Mouse (Mus musculus) colon, adult 2 months (tissue): ENCODE measurements around the gene Ssc5d. TPM values are rescaled to one million over a fixed set of nuclear protein-coding genes. Genes with fewer than 3 reads are reported as not detected.

ENCODE experiments used
- polyA plus RNA-seq: library from polyadenylated mRNA; depleted of rRNA; stranded (reverse); fragments of >200 nt; gene quantifications from 2 replicates; pipeline ENCODE4 v1.2.3, GENCODE M21; 2012; rRNA removed

Gene Ssc5d
- polyA plus RNA-seq, result 12.0 and 12.4 TPM in 2 replicates

GRCm38 (mm10) chr7:4925441-4926381 lies at the start of gene Ssc5d:
Gene Ssc5d (plus strand): TSS chr7:4925785.

GRCm38 (mm10) chr7:4876753-4877221 lies 48.8 kb upstream of the Ssc5d start, which contains the start of gene Isoc2a:
Gene Isoc2a (plus strand): TSS chr7:4877153.

GRCm38 (mm10) chr7:4906466-4906950 lies 19.1 kb upstream of the Ssc5d start, which contains the start of gene Gm36210:
Gene Gm36210 (minus strand): TSS chr7:4906516.

GRCm38 (mm10) chr7:4915007-4915665 lies 10.4 kb upstream of the Ssc5d start, which contains the start of gene Zfp628:
Gene Zfp628 (plus strand): TSS chr7:4915217.

GRCm38 (mm10) chr7:4921824-4922482 lies 3.6 kb upstream of the Ssc5d start, which contains the start of gene Nat14:
Gene Nat14 (plus strand): TSS chr7:4922028.

GRCm38 (mm10) chr7:4964272-4964671 lies 38.7 kb downstream of the Ssc5d start, which contains the start of gene Sbk2:
Gene Sbk2 (minus strand): TSS chr7:4964406.

GRCm38 (mm10) chr7:4971068-4971467 lies 45.5 kb downstream of the Ssc5d start, which contains the start of gene Sbk3:
Gene Sbk3 (minus strand): TSS chr7:4971168.

Other genes starting within 250 kb of the Ssc5d start
- 43.6 and 46.8 TPM in 2 replicates for gene Hspbp1, start 240.7 kb upstream of the Ssc5d start, polyA plus RNA-seq
- 5.2 and 6.4 TPM in 2 replicates for gene Brsk1, start 235.2 kb upstream of the Ssc5d start, polyA plus RNA-seq
- 21.0 and 24.9 TPM in 2 replicates for gene Tmem150b, start 200.5 kb upstream of the Ssc5d start, polyA plus RNA-seq
- 187 and 215 TPM in 2 replicates for gene Kmt5c, start 185.7 kb upstream of the Ssc5d start, polyA plus RNA-seq
- gene Cox6b2, start 172.7 kb upstream of the Ssc5d start, polyA plus RNA-seq, result 22.5 and 40.9 TPM in 2 replicates
- not detected in 2 replicates for gene Fam71e2, start 154.5 kb upstream of the Ssc5d start, polyA plus RNA-seq
- gene Il11, start 142.9 kb upstream of the Ssc5d start, polyA plus RNA-seq, result 0.90 and 1.0 TPM in 2 replicates
- not detected in 2 replicates for gene Tmem190, start 142.8 kb upstream of the Ssc5d start, polyA plus RNA-seq
- gene Tmem238, start 136.1 kb upstream of the Ssc5d start, polyA plus RNA-seq, result 227 and 263 TPM in 2 replicates
- gene Rpl28, start 132.9 kb upstream of the Ssc5d start, polyA plus RNA-seq, result 405 and 513 TPM in 2 replicates
- gene Ube2s, start 113.2 kb upstream of the Ssc5d start, polyA plus RNA-seq, result 143 and 257 TPM in 2 replicates
- 2.0 and 2.8 TPM in 2 replicates for gene Shisa7, start 81.1 kb upstream of the Ssc5d start, polyA plus RNA-seq
- gene Isoc2b, start 55.5 kb upstream of the Ssc5d start, polyA plus RNA-seq, result 40.8 and 52.6 TPM in 2 replicates
- 18.6 and 21.4 TPM in 2 replicates for gene Isoc2a, start 48.6 kb upstream of the Ssc5d start, polyA plus RNA-seq
- gene Gm36210, start 19.3 kb upstream of the Ssc5d start, polyA plus RNA-seq, result 0.08 TPM in 1 of 2 replicates, not detected in the other
- gene Zfp628, start 10.6 kb upstream of the Ssc5d start, polyA plus RNA-seq, result 31.6 and 31.7 TPM in 2 replicates
- gene Nat14, start 3.8 kb upstream of the Ssc5d start, polyA plus RNA-seq, result 16.0 and 18.1 TPM in 2 replicates
- 0.09 and 0.30 TPM in 2 replicates for gene Sbk2, start 38.6 kb downstream of the Ssc5d start, polyA plus RNA-seq
- gene Sbk3, start 45.4 kb downstream of the Ssc5d start, polyA plus RNA-seq, result 0.28 TPM in 1 of 2 replicates, not detected in the other
- gene Zfp579, start 70.4 kb downstream of the Ssc5d start, polyA plus RNA-seq, result 60.1 and 63.9 TPM in 2 replicates
- 58.6 and 61.0 TPM in 2 replicates for gene Zfp524, start 88.6 kb downstream of the Ssc5d start, polyA plus RNA-seq
- gene Fiz1, start 88.9 kb downstream of the Ssc5d start, polyA plus RNA-seq, result 35.6 and 36.3 TPM in 2 replicates
- 0.35 TPM in 1 of 2 replicates, not detected in the other for gene Gm44973, start 89.7 kb downstream of the Ssc5d start, polyA plus RNA-seq
- 37.3 and 43.2 TPM in 2 replicates for gene Zfp865, start 94.6 kb downstream of the Ssc5d start, polyA plus RNA-seq
- 3.0 and 3.6 TPM in 2 replicates for gene Ccdc106, start 94.8 kb downstream of the Ssc5d start, polyA plus RNA-seq
- gene 4632433K11Rik, start 108.3 kb downstream of the Ssc5d start, polyA plus RNA-seq, result not detected in 2 replicates
- gene Zfp784, start 112.7 kb downstream of the Ssc5d start, polyA plus RNA-seq, result 6.4 and 8.7 TPM in 2 replicates
- 15.7 and 17.3 TPM in 2 replicates for gene Zfp580, start 125.8 kb downstream of the Ssc5d start, polyA plus RNA-seq
- gene U2af2, start 136.4 kb downstream of the Ssc5d start, polyA plus RNA-seq, result 136 and 150 TPM in 2 replicates
- 351 and 358 TPM in 2 replicates for gene Epn1, start 154.4 kb downstream of the Ssc5d start, polyA plus RNA-seq
- not detected in 2 replicates for gene Rfpl4, start 191.2 kb downstream of the Ssc5d start, polyA plus RNA-seq
- gene Rasl2-9, start 200.2 kb downstream of the Ssc5d start, polyA plus RNA-seq, result 0.22 and 0.27 TPM in 2 replicates
- not detected in 2 replicates for gene Vmn1r55, start 223.9 kb downstream of the Ssc5d start, polyA plus RNA-seq